Mouse (Mus musculus) lung, embryonic 14.5 days (tissue): Measurements from ENCODE around the gene Bbs10. TPM values are rescaled to one million over a fixed set of nuclear protein-coding genes. Genes with fewer than 3 reads are reported as not detected.

Source experiments
- ATAC-seq: fragments of 200-750 bp; cut with Nextera tagmentation; 2 replicates; pipeline ENCODE4 v1.8.0; 2017; ENCODE audit warnings: mild to moderate bottlenecking, moderate TSS enrichment, moderate library complexity; ENCODE audit not compliant: insufficient read depth
- DNase-seq: peaks from one replicate; pipeline ENCODE4 v3.0.0-alpha.2; 2015
- H3K27ac ChIP-seq: fragments of 300-500 bp; sonication (generic); 2 replicates; pipeline ENCODE4 v1.5.1; 2014; ENCODE audit warnings: low read depth, mild to moderate bottlenecking, moderate library complexity
- H3K27me3 ChIP-seq: fragments of 300-500 bp; sonication (generic); 2 replicates; pipeline ENCODE4 v1.6.1; 2014; ENCODE audit warnings: low read length, control low read depth; ENCODE audit not compliant: insufficient read depth
- H3K36me3 ChIP-seq: fragments of 300-500 bp; sonication (generic); 2 replicates; pipeline ENCODE4 v1.6.1; 2014; ENCODE audit warnings: control low read depth; ENCODE audit not compliant: insufficient read depth
- H3K4me1 ChIP-seq: fragments of 300-500 bp; sonication (generic); 2 replicates; pipeline ENCODE4 v1.6.1; 2014; ENCODE audit warnings: antibody characterized with exemption, control low read depth; ENCODE audit not compliant: insufficient read depth
- H3K4me2 ChIP-seq: fragments of 300-500 bp; sonication (generic); 2 replicates; pipeline ENCODE4 v1.6.1; 2014; ENCODE audit warnings: mild to moderate bottlenecking
- H3K4me3 ChIP-seq: fragments of 300-500 bp; sonication (generic); 2 replicates; pipeline ENCODE4 v1.5.1; 2014; ENCODE audit warnings: low read depth, low read length
- H3K9ac ChIP-seq: fragments of 300-500 bp; sonication (generic); 2 replicates; pipeline ENCODE4 v1.6.1; 2014
- H3K9me3 ChIP-seq: fragments of 300-500 bp; sonication (generic); 2 replicates; pipeline ENCODE4 v1.6.1; 2016; ENCODE audit warnings: low read depth, low read length, control low read depth
- CTCF ChIP-seq: IDR thresholded peaks from 2 replicates; pipeline ENCODE4 v1.5.1; 2016; ENCODE audit warnings: antibody characterized with exemption, low read depth
- WGBS: fragments of 180-500 bp; shearing (Covaris S2); extraction: QIAGEN DNeasy Blood & Tissue Kit; methylation state at CpG from one replicate; pipeline ENCODE4 v1.1.7; 2014; 5-methylcytosine and 5-hydroxymethylcytosine counted together
- polyA plus RNA-seq: library from polyadenylated mRNA; unstranded; fragments of >200 nt; fragmentation: Nextera tagmentation; extraction: Ambion mirVana; gene quantifications from 2 replicates; pipeline ENCODE4 v1.2.1, GENCODE M21; 2014

Gene Bbs10
- polyA plus RNA-seq, 1 experiment from 2014 or later: 6.4 TPM

GRCm38 (mm10) chr10:111271687-111272086 lies 26.8 kb upstream of the Bbs10 start:
- Histone ChIP-seq H3K4me2 (no peak overlapping the region), H3K27me3 (no peaks in the 10 kb centered on the region), H3K4me3 (no peak overlapping the region), H3K4me1 (no peaks in the 10 kb centered on the region), H3K27ac (no peak overlapping the region), H3K36me3 (peaks cover 30% of the 10 kb centered on the region), H3K9ac (no peak overlapping the region), H3K9me3 (no peaks in the 10 kb centered on the region)
- ATAC-seq (no peak), DNase-seq (no peak)
- 48% methylated on average over 15 of the region's 15 CpGs for WGBS
- no peak for TF ChIP-seq CTCF

- Histone ChIP-seq H3K4me3 (no peak overlapping the region), H3K36me3 (peaks cover 35% of the 10 kb centered on the region), H3K27me3 (no peaks in the 10 kb centered on the region), H3K9me3 (no peaks in the 10 kb centered on the region), H3K9ac (no peak overlapping the region), H3K4me1 (no peaks in the 10 kb centered on the region), H3K27ac (0 out of 2 replicates have a peak overlapping the region, but pooled peaks have one; percentile 42), H3K4me2 (no peak overlapping the region)
- ATAC-seq (no peak), DNase-seq (peak; percentile 39)
- WGBS: 68% methylated on average over 11 of the region's 11 CpGs
- no peak for TF ChIP-seq CTCF
Observed at GRCm38 (mm10) chr10:111272905-111273304, 25.6 kb upstream of the Bbs10 start.

- ATAC-seq: no peak; the same call in 1 of the 2 replicates
- WGBS: 60% methylated on average over 5 of the region's 5 CpGs
- Histone ChIP-seq H3K4me3 (no peak overlapping the region), H3K27ac (peak overlapping the region; percentile 18; the same call in 1 of the 2 replicates), H3K9ac (no peak overlapping the region), H3K4me1 (no peaks in the 10 kb centered on the region), H3K4me2 (no peak overlapping the region), H3K27me3 (no peaks in the 10 kb centered on the region), H3K36me3 (peaks cover 35% of the 10 kb centered on the region), H3K9me3 (no peaks in the 10 kb centered on the region)
- DNase-seq: peak; percentile 36
- no peak for TF ChIP-seq CTCF
Observed at GRCm38 (mm10) chr10:111273463-111274088, 24.9 kb upstream of the Bbs10 start.

GRCm38 (mm10) chr10:111275822-111276221 lies 22.7 kb upstream of the Bbs10 start:
- no peak for TF ChIP-seq CTCF
- 85% methylated on average over 2 of the region's 2 CpGs for WGBS

GRCm38 (mm10) chr10:111297631-111298030 lies 848 bp upstream of the Bbs10 start:
- ATAC-seq (no peak), DNase-seq (peak; percentile 5)
- Histone ChIP-seq H3K27ac (no peak overlapping the region), H3K4me1 (no peaks in the 10 kb centered on the region), H3K4me3 (peak overlapping the region; percentile 61), H3K4me2 (peak overlapping the region; percentile 63), H3K36me3 (no peaks in the 10 kb centered on the region), H3K27me3 (no peaks in the 10 kb centered on the region), H3K9ac (no peak overlapping the region), H3K9me3 (no peaks in the 10 kb centered on the region)
- WGBS: 32% methylated on average over 6 of the region's 6 CpGs
- no peak for TF ChIP-seq CTCF

More at GRCm38 (mm10) chr10:111275822-111276221, 22.7 kb upstream of the Bbs10 start:
- H3K27me3 ChIP-seq: no peaks in the 10 kb centered on the region
- ATAC-seq (no peak), DNase-seq (no peak)
- no peak overlapping the region for H3K9ac ChIP-seq
- H3K4me1 ChIP-seq: no peaks in the 10 kb centered on the region
- H3K4me3 ChIP-seq: no peak overlapping the region
- no peak overlapping the region for H3K4me2 ChIP-seq
- H3K9me3 ChIP-seq: no peaks in the 10 kb centered on the region
- no peak overlapping the region for H3K27ac ChIP-seq
- peaks cover 34% of the 10 kb centered on the region for H3K36me3 ChIP-seq

GRCm38 (mm10) chr10:111299591-111299990 lies 1.1 kb downstream of the Bbs10 start:
- H3K4me2 ChIP-seq: peak overlapping the region; percentile 63; the same call in 1 of the 2 replicates
- no peaks in the 10 kb centered on the region for H3K9me3 ChIP-seq
- TF ChIP-seq CTCF: peak; percentile 41
- H3K27ac ChIP-seq: no peak overlapping the region
- H3K4me1 ChIP-seq: no peaks in the 10 kb centered on the region
- ATAC-seq: no peak
- peak; percentile 54 for DNase-seq
- WGBS: 70% methylated on average over 6 of the region's 6 CpGs
- no peak overlapping the region for H3K4me3 ChIP-seq
- no peaks in the 10 kb centered on the region for H3K36me3 ChIP-seq
- no peak overlapping the region for H3K9ac ChIP-seq
- H3K27me3 ChIP-seq: no peaks in the 10 kb centered on the region

- 92% methylated on average over 5 of the region's 5 CpGs for WGBS
- no peak for ATAC-seq
Observed at GRCm38 (mm10) chr10:111301041-111301440, 2.6 kb downstream of the Bbs10 start.

More at GRCm38 (mm10) chr10:111301041-111301440, 2.6 kb downstream of the Bbs10 start:
- Histone ChIP-seq H3K4me1 (no peaks in the 10 kb centered on the region), H3K4me3 (no peak overlapping the region), H3K9me3 (no peaks in the 10 kb centered on the region), H3K4me2 (no peak overlapping the region), H3K27me3 (no peaks in the 10 kb centered on the region), H3K9ac (no peak overlapping the region), H3K36me3 (no peaks in the 10 kb centered on the region), H3K27ac (no peak overlapping the region)
- TF ChIP-seq CTCF: no peak
- no peak for DNase-seq
